Mouse (Mus musculus): ENCODE data around the gene St3gal3. TPM values are rescaled to one million over a fixed set of nuclear protein-coding genes. Genes with fewer than 3 reads are reported as not detected.

St3gal3 gene
- polyA plus RNA-seq, 1 experiment from 2014 or later: 13.6 TPM

GRCm38 (mm10) chr4:117984206-117984605, 150.5 kb downstream of the St3gal3 start:
- WGBS: 89% methylated on average over 3 of the region's 3 CpGs
- Histone ChIP-seq H3K27me3 (replicated peaks; ENCODE audit: control insufficient read depth, insufficient read depth, low read length) (no peaks in the 10 kb centered on the region), H3K4me1 (ENCODE audit: control insufficient read depth, insufficient read depth, low read depth, low read length) (0 out of 2 replicates have a peak, but pooled peaks cover 2% of the 10 kb centered on the region), H3K36me3 (ENCODE audit: control insufficient read depth, insufficient read depth, low read length) (no peaks in the 10 kb centered on the region), H3K4me3 (ENCODE audit: low read length) (no peak overlapping the region), H3K27ac (ENCODE audit: low read depth, low read length) (no peak overlapping the region), H3K9ac (ENCODE audit: low read depth, low read length) (no peak overlapping the region), H3K4me2 (ENCODE audit: low read length) (no peak overlapping the region), H3K9me3 (ENCODE audit: control insufficient read depth, low read length) (no peaks in the 10 kb centered on the region)
- no peak for ATAC-seq

DNA sequence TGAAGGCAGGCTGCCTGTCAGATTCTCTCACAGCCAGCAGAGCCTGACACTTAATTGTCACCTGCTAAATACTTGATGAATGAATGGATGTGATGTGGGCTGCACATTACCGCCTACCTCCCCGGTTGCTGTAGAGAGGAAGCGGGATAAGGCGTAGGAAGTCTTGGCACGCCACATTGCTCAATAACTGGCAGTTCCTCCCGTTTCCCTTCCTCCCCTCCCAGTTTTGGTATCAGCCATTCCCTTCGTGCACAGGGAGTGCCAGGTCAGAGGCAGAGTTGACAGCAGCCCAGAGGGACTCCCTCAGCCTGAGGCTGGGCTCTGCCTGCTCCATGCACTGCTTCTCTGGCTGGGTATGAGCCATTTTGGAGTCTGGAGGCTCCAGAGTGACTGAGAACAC, 152.0 kb downstream of the St3gal3 start:
- WGBS: 48% methylated on average over 7 of the region's 7 CpGs
- Histone ChIP-seq H3K4me2 (ENCODE audit: low read length) (no peak overlapping the region), H3K36me3 (ENCODE audit: control insufficient read depth, insufficient read depth, low read length) (no peaks in the 10 kb centered on the region), H3K27ac (ENCODE audit: low read depth, low read length) (no peak overlapping the region), H3K9ac (ENCODE audit: low read depth, low read length) (peak overlapping the region; percentile 15; the same call in 1 of the 2 replicates), H3K27me3 (replicated peaks; ENCODE audit: control insufficient read depth, insufficient read depth, low read length) (no peaks in the 10 kb centered on the region), H3K4me3 (ENCODE audit: low read length) (no peak overlapping the region), H3K9me3 (ENCODE audit: control insufficient read depth, low read length) (no peaks in the 10 kb centered on the region), H3K4me1 (ENCODE audit: control insufficient read depth, insufficient read depth, low read depth, low read length) (0 out of 2 replicates have a peak, but pooled peaks cover 2% of the 10 kb centered on the region)
- ATAC-seq: peak; percentile 43; the same call in 1 of the 2 replicates

DNA sequence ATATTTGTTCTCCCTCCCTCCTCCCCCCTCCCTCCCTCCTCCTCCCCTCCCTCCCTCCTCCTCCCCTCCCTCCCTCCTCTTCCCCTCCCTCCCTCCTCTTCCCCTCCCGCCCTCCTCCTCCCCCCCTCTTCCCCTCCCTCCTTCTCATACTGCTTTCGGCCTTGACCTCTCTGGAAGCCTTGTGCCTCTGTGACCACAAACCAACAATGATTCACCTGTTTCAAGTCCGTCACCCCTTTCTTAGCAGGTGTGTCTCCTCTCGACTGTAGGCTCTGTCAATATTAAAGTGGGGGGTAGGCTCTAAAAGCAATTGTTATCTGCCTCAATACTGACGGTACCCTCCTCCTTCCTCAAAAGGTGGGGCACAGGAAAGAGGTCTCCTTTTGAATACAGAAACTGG, 153.2 kb downstream of the St3gal3 start:
- ATAC-seq: no peak
- no peak overlapping the region for H3K4me3 ChIP-seq (ENCODE audit: low read length)
- no peak overlapping the region for H3K27ac ChIP-seq (ENCODE audit: low read depth, low read length)
- no peaks in the 10 kb centered on the region for H3K27me3 ChIP-seq (replicated peaks; ENCODE audit: control insufficient read depth, insufficient read depth, low read length)
- WGBS: 93% methylated on average over 4 of the region's 5 CpGs
- H3K9ac ChIP-seq (ENCODE audit: low read depth, low read length): no peak overlapping the region
- H3K4me2 ChIP-seq (ENCODE audit: low read length): no peak overlapping the region
- H3K4me1 ChIP-seq (ENCODE audit: control insufficient read depth, insufficient read depth, low read depth, low read length): 0 out of 2 replicates have a peak, but pooled peaks cover 2% of the 10 kb centered on the region
- H3K9me3 ChIP-seq (ENCODE audit: control insufficient read depth, low read length): no peaks in the 10 kb centered on the region
- no peaks in the 10 kb centered on the region for H3K36me3 ChIP-seq (ENCODE audit: control insufficient read depth, insufficient read depth, low read length)

- H3K27me3 ChIP-seq (replicated peaks; ENCODE audit: control insufficient read depth, insufficient read depth, low read length): no peaks in the 10 kb centered on the region
- H3K4me1 ChIP-seq (ENCODE audit: control insufficient read depth, insufficient read depth, low read depth, low read length): 0 out of 2 replicates have a peak, but pooled peaks cover 2% of the 10 kb centered on the region
- no peak for ATAC-seq
- no peak overlapping the region for H3K9ac ChIP-seq (ENCODE audit: low read depth, low read length)
- H3K9me3 ChIP-seq (ENCODE audit: control insufficient read depth, low read length): no peaks in the 10 kb centered on the region
- H3K36me3 ChIP-seq (ENCODE audit: control insufficient read depth, insufficient read depth, low read length): no peaks in the 10 kb centered on the region
- no peak overlapping the region for H3K27ac ChIP-seq (ENCODE audit: low read depth, low read length)
- H3K4me3 ChIP-seq (ENCODE audit: low read length): no peak overlapping the region
- WGBS: 94% methylated on average over 4 of the region's 4 CpGs
- no peak overlapping the region for H3K4me2 ChIP-seq (ENCODE audit: low read length)
These were observed 154.6 kb downstream of the St3gal3 start for GRCm38 (mm10) chr4:117980161-117980560.

GRCm38 (mm10) chr4:117979181-117979580, 155.5 kb downstream of the St3gal3 start:
- no peak overlapping the region for H3K9ac ChIP-seq (ENCODE audit: low read depth, low read length)
- H3K9me3 ChIP-seq (ENCODE audit: control insufficient read depth, low read length): no peaks in the 10 kb centered on the region
- no peak overlapping the region for H3K4me2 ChIP-seq (ENCODE audit: low read length)
- no peaks in the 10 kb centered on the region for H3K27me3 ChIP-seq (replicated peaks; ENCODE audit: control insufficient read depth, insufficient read depth, low read length)
- no peaks in the 10 kb centered on the region for H3K36me3 ChIP-seq (ENCODE audit: control insufficient read depth, insufficient read depth, low read length)
- H3K4me3 ChIP-seq (ENCODE audit: low read length): no peak overlapping the region
- H3K27ac ChIP-seq (ENCODE audit: low read depth, low read length): no peak overlapping the region
- whole genome bisulfite sequencing: 95% methylated on average over 4 of the region's 4 CpGs
- 0 out of 2 replicates have a peak, but pooled peaks cover 2% of the 10 kb centered on the region for H3K4me1 ChIP-seq (ENCODE audit: control insufficient read depth, insufficient read depth, low read depth, low read length)
- no peak for ATAC-seq

DNA sequence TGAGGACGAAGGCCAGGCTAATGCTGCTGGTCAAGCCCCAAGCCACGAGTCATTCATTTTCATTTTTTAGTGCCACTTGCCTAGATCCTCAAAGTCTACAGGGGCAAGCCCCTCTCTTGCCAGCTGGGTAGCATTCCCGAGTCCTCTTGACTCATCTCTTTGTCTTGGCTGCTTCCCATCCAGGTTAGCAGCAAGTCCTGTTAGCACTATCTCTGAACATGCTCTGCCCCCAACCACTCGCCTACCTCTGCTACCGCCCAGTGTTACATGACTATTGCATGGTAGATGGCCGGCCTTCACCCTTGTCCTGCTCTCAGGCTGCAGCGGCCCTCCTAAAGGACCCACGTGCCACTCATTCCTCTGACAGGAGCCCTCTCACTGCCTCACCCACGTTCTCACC, 156.4 kb downstream of the St3gal3 start:
- no peaks in the 10 kb centered on the region for H3K36me3 ChIP-seq (ENCODE audit: control insufficient read depth, insufficient read depth, low read length)
- H3K4me1 ChIP-seq (ENCODE audit: control insufficient read depth, insufficient read depth, low read depth, low read length): 0 out of 2 replicates have a peak, but pooled peaks cover 2% of the 10 kb centered on the region
- H3K9me3 ChIP-seq (ENCODE audit: control insufficient read depth, low read length): no peaks in the 10 kb centered on the region
- no peak overlapping the region for H3K4me2 ChIP-seq (ENCODE audit: low read length)
- H3K4me3 ChIP-seq (ENCODE audit: low read length): no peak overlapping the region
- 92% methylated on average over 9 of the region's 9 CpGs for WGBS
- H3K27ac ChIP-seq (ENCODE audit: low read depth, low read length): no peak overlapping the region
- no peak overlapping the region for H3K9ac ChIP-seq (ENCODE audit: low read depth, low read length)
- H3K27me3 ChIP-seq (replicated peaks; ENCODE audit: control insufficient read depth, insufficient read depth, low read length): no peaks in the 10 kb centered on the region
- ATAC-seq: no peak

GRCm38 (mm10) chr4:117977841-117978240, 156.9 kb downstream of the St3gal3 start:
- Histone ChIP-seq H3K4me3 (ENCODE audit: low read length) (no peak overlapping the region), H3K27ac (ENCODE audit: low read depth, low read length) (no peak overlapping the region), H3K4me1 (ENCODE audit: control insufficient read depth, insufficient read depth, low read depth, low read length) (0 out of 2 replicates have a peak, but pooled peaks cover 2% of the 10 kb centered on the region), H3K9ac (ENCODE audit: low read depth, low read length) (no peak overlapping the region), H3K9me3 (ENCODE audit: control insufficient read depth, low read length) (no peaks in the 10 kb centered on the region), H3K36me3 (ENCODE audit: control insufficient read depth, insufficient read depth, low read length) (no peaks in the 10 kb centered on the region), H3K4me2 (ENCODE audit: low read length) (no peak overlapping the region), H3K27me3 (replicated peaks; ENCODE audit: control insufficient read depth, insufficient read depth, low read length) (no peaks in the 10 kb centered on the region)
- WGBS: 85% methylated on average over 11 of the region's 11 CpGs
- no peak for ATAC-seq

DNA sequence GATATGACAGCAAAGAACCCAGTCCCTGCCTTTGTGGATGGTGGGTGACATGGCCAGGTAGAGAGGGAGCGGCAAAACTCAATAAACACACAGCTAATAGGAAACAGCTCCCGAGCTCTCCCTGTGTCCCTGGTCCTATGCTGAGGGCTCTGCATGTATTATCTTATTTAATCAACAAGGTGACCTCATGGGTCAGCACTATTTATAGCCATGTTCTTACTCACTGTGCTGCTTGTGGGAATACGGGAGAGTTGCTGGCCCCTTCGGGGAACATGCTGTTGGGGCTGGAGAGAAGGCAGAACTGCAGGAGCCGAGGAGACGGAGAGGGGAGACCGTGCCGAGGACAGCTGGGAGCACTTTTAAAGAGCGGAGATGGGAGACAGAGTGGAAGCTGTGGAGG, 157.3 kb downstream of the St3gal3 start:
- no peaks in the 10 kb centered on the region for H3K9me3 ChIP-seq (ENCODE audit: control insufficient read depth, low read length)
- H3K36me3 ChIP-seq (ENCODE audit: control insufficient read depth, insufficient read depth, low read length): no peaks in the 10 kb centered on the region
- WGBS: 88% methylated on average over 9 of the region's 9 CpGs
- no peak overlapping the region for H3K9ac ChIP-seq (ENCODE audit: low read depth, low read length)
- H3K4me1 ChIP-seq (ENCODE audit: control insufficient read depth, insufficient read depth, low read depth, low read length): no peaks in the 10 kb centered on the region
- no peak for ATAC-seq
- H3K4me3 ChIP-seq (ENCODE audit: low read length): no peak overlapping the region
- H3K4me2 ChIP-seq (ENCODE audit: low read length): no peak overlapping the region
- H3K27me3 ChIP-seq (replicated peaks; ENCODE audit: control insufficient read depth, insufficient read depth, low read length): no peaks in the 10 kb centered on the region
- no peak overlapping the region for H3K27ac ChIP-seq (ENCODE audit: low read depth, low read length)

DNA sequence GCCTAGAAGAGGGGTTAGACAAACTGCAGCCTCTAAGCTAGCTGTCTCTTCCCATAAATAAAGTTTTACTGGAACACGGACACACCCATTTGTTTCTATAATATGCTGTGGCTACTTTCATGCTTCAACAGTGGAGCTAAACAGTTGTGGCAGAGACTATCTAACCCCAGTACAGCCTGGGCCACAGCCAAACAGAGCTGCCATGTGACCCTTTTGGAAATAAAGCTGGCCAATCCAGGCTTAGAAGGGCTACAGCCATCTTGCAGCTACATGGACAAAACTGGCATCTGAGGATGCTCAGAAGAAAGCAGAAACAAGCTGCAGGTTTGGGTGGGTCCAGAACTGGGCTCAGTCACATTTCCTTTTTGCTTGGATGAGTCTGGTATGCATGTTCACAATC, 158.9 kb downstream of the St3gal3 start:
- Histone ChIP-seq H3K9me3 (ENCODE audit: control insufficient read depth, low read length) (no peaks in the 10 kb centered on the region), H3K27me3 (replicated peaks; ENCODE audit: control insufficient read depth, insufficient read depth, low read length) (no peaks in the 10 kb centered on the region)
- WGBS: 88% methylated on average over 1 of the region's 1 CpGs

GRCm38 (mm10) chr4:117974719-117975118, 160.0 kb downstream of the St3gal3 start:
- no peak overlapping the region for H3K4me3 ChIP-seq (ENCODE audit: low read length)
- H3K4me2 ChIP-seq (ENCODE audit: low read length): no peak overlapping the region
- H3K27me3 ChIP-seq (replicated peaks; ENCODE audit: control insufficient read depth, insufficient read depth, low read length): no peaks in the 10 kb centered on the region
- H3K9ac ChIP-seq (ENCODE audit: low read depth, low read length): no peak overlapping the region
- H3K9me3 ChIP-seq (ENCODE audit: control insufficient read depth, low read length): no peaks in the 10 kb centered on the region
- no peak for ATAC-seq
- H3K36me3 ChIP-seq (ENCODE audit: control insufficient read depth, insufficient read depth, low read length): no peaks in the 10 kb centered on the region
- WGBS: 70% methylated on average over 5 of the region's 5 CpGs
- no peak overlapping the region for H3K27ac ChIP-seq (ENCODE audit: low read depth, low read length)
- H3K4me1 ChIP-seq (ENCODE audit: control insufficient read depth, insufficient read depth, low read depth, low read length): no peaks in the 10 kb centered on the region

More for the DNA sequence above, 158.9 kb downstream of the St3gal3 start:
- Histone ChIP-seq H3K27ac (ENCODE audit: low read depth, low read length) (no peak overlapping the region), H3K4me2 (ENCODE audit: low read length) (no peak overlapping the region), H3K4me3 (ENCODE audit: low read length) (no peak overlapping the region), H3K9ac (ENCODE audit: low read depth, low read length) (no peak overlapping the region), H3K4me1 (ENCODE audit: control insufficient read depth, insufficient read depth, low read depth, low read length) (no peaks in the 10 kb centered on the region), H3K36me3 (ENCODE audit: control insufficient read depth, insufficient read depth, low read length) (no peaks in the 10 kb centered on the region)
- no peak for ATAC-seq

All from hindbrain, embryonic 16.5 days (tissue).